Mouse (Mus musculus) limb, embryonic 11.5 days (tissue): ENCODE measurements at regions not wholly inside any gene's neighbourhood (a gene's known extent, or its start where the extent isn't known, plus 50 kb on each side); places are given as distances from the start of the nearest gene placed in this dataset.

Experiments
- ATAC-seq: fragments of 200-750 bp; cut with Nextera tagmentation; 2 replicates; pipeline ENCODE4 v1.8.0; 2017; ENCODE audit warnings: low read depth; ENCODE audit not compliant: insufficient number of reproducible peaks, low FRiP score, low TSS enrichment
- DNase-seq: peaks from one replicate; pipeline ENCODE4 v3.0.0-alpha.2; 2015; ENCODE audit warnings: low spot score
- H3K27ac ChIP-seq: fragments of 300-500 bp; sonication (generic); replicated peaks from 2 replicates; pipeline ENCODE4 v1.5.1; 2014; ENCODE audit warnings: low read depth, mild to moderate bottlenecking, low read length
- H3K27me3 ChIP-seq: fragments of 300-500 bp; sonication (generic); 2 replicates; pipeline ENCODE4 v1.6.1; 2014; ENCODE audit warnings: mild to moderate bottlenecking, low read length, mixed read lengths; ENCODE audit not compliant: control insufficient read depth, insufficient read depth
- H3K36me3 ChIP-seq: fragments of 300-500 bp; sonication (generic); 2 replicates; pipeline ENCODE4 v1.6.1; 2014; ENCODE audit warnings: mild to moderate bottlenecking, low read length, moderate library complexity, mixed read lengths; ENCODE audit not compliant: control insufficient read depth, insufficient read depth
- H3K4me1 ChIP-seq: fragments of 300-500 bp; sonication (generic); 2 replicates; pipeline ENCODE4 v1.6.1; 2014; ENCODE audit warnings: low read length, mixed read lengths; ENCODE audit not compliant: control insufficient read depth, insufficient read depth
- H3K4me2 ChIP-seq: fragments of 300-500 bp; sonication (generic); 2 replicates; pipeline ENCODE4 v1.6.1; 2014; ENCODE audit warnings: low read depth, mild to moderate bottlenecking, moderate library complexity; ENCODE audit not compliant: severe bottlenecking
- H3K4me3 ChIP-seq: fragments of 300-500 bp; sonication (generic); 2 replicates; pipeline ENCODE4 v1.5.1; 2014; ENCODE audit warnings: low read depth, low read length
- H3K9ac ChIP-seq: fragments of 300-500 bp; sonication (generic); 2 replicates; pipeline ENCODE4 v1.6.1; 2014; ENCODE audit warnings: mild to moderate bottlenecking, low read length
- H3K9me3 ChIP-seq: fragments of 300-500 bp; sonication (generic); 2 replicates; pipeline ENCODE4 v1.6.1; 2016; ENCODE audit warnings: low read length; ENCODE audit not compliant: control insufficient read depth
- WGBS: fragments of 180-500 bp; shearing (Covaris S2); extraction: QIAGEN DNeasy Blood & Tissue Kit; methylation state at CpG from one replicate; pipeline ENCODE4 v1.1.7; 2014; 5-methylcytosine and 5-hydroxymethylcytosine counted together

- no peak for DNase-seq
- Histone ChIP-seq H3K9me3 (no peaks in the 10 kb centered on the region), H3K27me3 (no peaks in the 10 kb centered on the region), H3K9ac (no peak overlapping the region), H3K36me3 (no peaks in the 10 kb centered on the region), H3K27ac (no peak overlapping the region), H3K4me2 (no peak overlapping the region), H3K4me1 (no peaks in the 10 kb centered on the region), H3K4me3 (no peak overlapping the region)
- no peak for ATAC-seq
- WGBS: 78% methylated on average over 9 of the region's 9 CpGs
Observed at GRCm38 (mm10) chr13:45200511-45201120, 122.1 kb downstream of the Gm9817 start.

- H3K4me2 ChIP-seq: no peak overlapping the region
- H3K9me3 ChIP-seq: no peaks in the 10 kb centered on the region
- no peaks in the 10 kb centered on the region for H3K36me3 ChIP-seq
- H3K9ac ChIP-seq: no peak overlapping the region
- no peaks in the 10 kb centered on the region for H3K27me3 ChIP-seq
- no peaks in the 10 kb centered on the region for H3K4me1 ChIP-seq
- no peak overlapping the region for H3K4me3 ChIP-seq
- no peak for ATAC-seq
- no peak for DNase-seq
- no peak overlapping the region for H3K27ac ChIP-seq
- WGBS: 85% methylated on average over 6 of the region's 6 CpGs
Observed at GRCm38 (mm10) chr13:45204856-45205255, 126.4 kb downstream of the Gm9817 start.

- Histone ChIP-seq H3K4me2 (no peak overlapping the region), H3K27ac (no peak overlapping the region), H3K9me3 (no peaks in the 10 kb centered on the region), H3K4me3 (no peak overlapping the region), H3K36me3 (no peaks in the 10 kb centered on the region), H3K27me3 (no peaks in the 10 kb centered on the region), H3K4me1 (peaks cover 4% of the 10 kb centered on the region), H3K9ac (no peak overlapping the region)
- DNase-seq: no peak
- no peak for ATAC-seq
- 78% methylated on average over 5 of the region's 5 CpGs for WGBS
Observed at GRCm38 (mm10) chr13:45208540-45209197, 130.2 kb downstream of the Gm9817 start.

GRCm38 (mm10) chr13:45211241-45211640 lies 132.7 kb downstream of the Gm9817 start:
- no peaks in the 10 kb centered on the region for H3K27me3 ChIP-seq
- peaks cover 6% of the 10 kb centered on the region for H3K4me1 ChIP-seq
- DNase-seq: no peak

GRCm38 (mm10) chr13:45213116-45213834 lies 134.8 kb downstream of the Gm9817 start:
- Histone ChIP-seq H3K27ac (no peak overlapping the region), H3K36me3 (no peaks in the 10 kb centered on the region)
- WGBS: 18% methylated on average over 5 of the region's 5 CpGs

More at GRCm38 (mm10) chr13:45211241-45211640, 132.7 kb downstream of the Gm9817 start:
- no peak for ATAC-seq
- Histone ChIP-seq H3K4me3 (no peak overlapping the region), H3K4me2 (no peak overlapping the region), H3K9ac (no peak overlapping the region), H3K36me3 (no peaks in the 10 kb centered on the region), H3K9me3 (no peaks in the 10 kb centered on the region), H3K27ac (no peak overlapping the region)
- WGBS: 71% methylated on average over 9 of the region's 9 CpGs

GRCm38 (mm10) chr13:45218251-45218650 lies 139.8 kb downstream of the Gm9817 start:
- H3K36me3 ChIP-seq: no peaks in the 10 kb centered on the region
- ATAC-seq (no peak), DNase-seq (no peak)
- H3K4me3 ChIP-seq: no peak overlapping the region
- H3K27ac ChIP-seq: no peak overlapping the region
- H3K4me1 ChIP-seq: peaks cover 6% of the 10 kb centered on the region
- WGBS: 93% methylated on average over 4 of the region's 4 CpGs
- H3K27me3 ChIP-seq: no peaks in the 10 kb centered on the region
- H3K9ac ChIP-seq: no peak overlapping the region
- H3K4me2 ChIP-seq: no peak overlapping the region
- H3K9me3 ChIP-seq: no peaks in the 10 kb centered on the region

More at GRCm38 (mm10) chr13:45213116-45213834, 134.8 kb downstream of the Gm9817 start:
- H3K4me3 ChIP-seq: no peak overlapping the region
- DNase-seq (no peak), ATAC-seq (no peak)
- no peaks in the 10 kb centered on the region for H3K9me3 ChIP-seq
- H3K27me3 ChIP-seq: no peaks in the 10 kb centered on the region
- no peak overlapping the region for H3K4me2 ChIP-seq
- no peak overlapping the region for H3K9ac ChIP-seq
- peaks cover 6% of the 10 kb centered on the region for H3K4me1 ChIP-seq

- H3K36me3 ChIP-seq: no peaks in the 10 kb centered on the region
- H3K4me1 ChIP-seq: no peaks in the 10 kb centered on the region
- WGBS: 41% methylated on average over 3 of the region's 3 CpGs
- H3K27ac ChIP-seq: no peak overlapping the region
- H3K4me3 ChIP-seq: no peak overlapping the region
- H3K9me3 ChIP-seq: no peaks in the 10 kb centered on the region
- no peak for ATAC-seq
- no peaks in the 10 kb centered on the region for H3K27me3 ChIP-seq
- no peak overlapping the region for H3K9ac ChIP-seq
- H3K4me2 ChIP-seq: no peak overlapping the region
- no peak for DNase-seq
Observed at GRCm38 (mm10) chr13:45219671-45220070, 141.2 kb downstream of the Gm9817 start.

- no peak for DNase-seq
- ATAC-seq: no peak
- Histone ChIP-seq H3K9ac (no peak overlapping the region), H3K27me3 (no peaks in the 10 kb centered on the region), H3K36me3 (no peaks in the 10 kb centered on the region), H3K9me3 (no peaks in the 10 kb centered on the region), H3K27ac (no peak overlapping the region), H3K4me2 (no peak overlapping the region), H3K4me3 (no peak overlapping the region), H3K4me1 (no peaks in the 10 kb centered on the region)
- WGBS: 86% methylated on average over 2 of the region's 2 CpGs
Observed at GRCm38 (mm10) chr13:45230804-45231203, 152.3 kb downstream of the Gm9817 start.
